8 mouse cellular contexts compared by ENCODE assay signal in genomic region chr13:84221820-84222681, GRCm38 (mm10). TPM values are rescaled to one million over a fixed set of nuclear protein-coding genes. Genes with fewer than 3 reads are reported as not detected.
DNase-seq lines count a peak whose midpoint lies in the region; ATAC-seq lines count a peak whose summit lies in the region.

Tmem161b (plus strand) TSS chr13:84222296.

- H3K4me3 ChIP-seq in intestine, embryonic 14.5 days (ENCODE audit: low read depth, low read length), result peak within 1 kb of the TSS; percentile 52

- peak within 1 kb of the TSS; percentile 39; the same call in 1 of the 2 replicates for H3K27ac ChIP-seq in intestine, embryonic 14.5 days (ENCODE audit: low read depth)

- under 1% methylated on average over 51 of the region's 52 CpGs for WGBS in intestine, embryonic 14.5 days

- peak within 1 kb of the TSS; percentile 82 for H3K4me2 ChIP-seq in intestine, embryonic 14.5 days (ENCODE audit: low read length)

- H3K4me1 ChIP-seq in intestine, embryonic 14.5 days (replicated peaks; ENCODE audit: control insufficient read depth, insufficient read depth, low read length), result peaks cover 5% of the 10 kb centered on the region; the same call in 1 of the 2 replicates

- intact Hi-C loops in left cerebral cortex, postnatal 14 days (cut with DNase I), result loop anchor here (5.0 to 10.0 kb wide), 3 partner anchors 125 to 487 kb away; no protein-coding TSS in a partner anchor

- DNase-seq in adrenal gland, adult 18-20 months (ENCODE audit: low spot score in 2 of 2), result peak; percentile 74 to 75
- DNase-seq in embryo, embryonic 11 days, result peak; percentile 94
- peak; percentile 88 for DNase-seq in gastrocnemius, postnatal 25 days
- peak; percentile 87 for DNase-seq in intestine, embryonic 14.5 days (ENCODE audit: low spot score)
- DNase-seq in left cerebral cortex, postnatal 14 days (ENCODE audit: low spot score in 2 of 2), result peak; percentile 72 to 89
- peak; percentile 91 for DNase-seq in mesoderm, embryonic 11.5 days (ENCODE audit: low read depth, low spot score)
- DNase-seq in right cerebral cortex, postnatal 36 days (ENCODE audit: low spot score in 2 of 2), result peak; percentile 84 to 89
- DNase-seq in yolk sac, embryonic 10.5 days (ENCODE audit: low spot score), result peak; percentile 92

- no peaks in the 10 kb centered on the region for H3K27me3 ChIP-seq in intestine, embryonic 14.5 days (replicated peaks; ENCODE audit: control insufficient read depth, insufficient read depth, low read length)

- H3K9ac ChIP-seq in intestine, embryonic 14.5 days (ENCODE audit: low read length), result peak within 1 kb of the TSS; percentile 71

- H3K9me3 ChIP-seq in intestine, embryonic 14.5 days (ENCODE audit: control insufficient read depth, low read length), result no peaks in the 10 kb centered on the region

- H3K36me3 ChIP-seq in intestine, embryonic 14.5 days (ENCODE audit: control insufficient read depth, insufficient read depth, low read length), result no peaks in the 10 kb centered on the region

- peak; percentile 99 for ATAC-seq in intestine, embryonic 14.5 days (replicated peaks; ENCODE audit: low FRiP score, low TSS enrichment, low read depth)

RNA-seq across cellular contexts. Expression of gene Tmem161b, which starts in this region (rescaled TPM):
- 10 to 100 TPM; 13.7 to 16.3 TPM for total RNA-seq in adrenal gland, adult 18-20 months (2021)
- 10 to 100 TPM in 1 of 2 experiments, 1 to 10 TPM in 1; 8.6 to 10.2 TPM for total RNA-seq in gastrocnemius, postnatal 25 days (2021)
- polyA plus RNA-seq in intestine, embryonic 14.5 days (2014; fragmentation: Nextera tagmentation; extraction: Ambion mirVana), result 21.6 and 22.5 TPM in 2 replicates
- 10 to 100 TPM; 30.6 to 33.7 TPM for total RNA-seq in left cerebral cortex, postnatal 14 days (2021)

Comparison
In these comparisons a context has a peak if more than half of its experiments do, and no peak if none do; other contexts are left out.
1. Peak in every context shown above with its lines: DNase-seq, ATAC-seq, H3K4me3 ChIP-seq and H3K27ac ChIP-seq.